Comparison of ENCODE assay signal across 21 mouse cellular contexts in genomic region chr10:120652525-120653215, GRCm38 (mm10).
DNase-seq lines count a peak whose midpoint lies in the region; ATAC-seq and TF ChIP-seq lines count a peak whose summit lies in the region.
"Had no signal": no experiment of that assay in that cellular context is flagged by ENCODE, and none has a peak within 500 bp of the region (broad histone marks: within the 10 kb centered on the region; RNA-seq: fewer than 3 reads in every experiment).

No protein-coding gene starts in this region.

- H3K4me3 ChIP-seq in lung, embryonic 14.5 days (ENCODE audit: low read depth, low read length) = no peak overlapping the region
- no peak overlapping the region for H3K4me3 ChIP-seq in macrophage (ENCODE audit: inconsistent target)
- H3K4me3 ChIP-seq in cerebellum, adult 2 months (replicated peaks; ENCODE audit: insufficient read depth, low read depth, low read length) = no peak overlapping the region
- H3K4me3 ChIP-seq: forebrain, embryonic 12.5 days; gastrocnemius, adult 2 months; heart, embryonic 13.5 days; neural tube, embryonic 12.5 days had no signal

- no peak for TF ChIP-seq CTCF in lung, embryonic 14.5 days (IDR thresholded peaks at IDR 0.05; ENCODE audit: low read depth)
- no peak for TF ChIP-seq CTCF in cerebellum, adult 2 months (IDR thresholded peaks at IDR 0.05; ENCODE audit: borderline replicate concordance, insufficient read depth, low read depth, low read length)

- no peak overlapping the region for H3K9ac ChIP-seq in lung, embryonic 14.5 days
- H3K9ac ChIP-seq: forebrain, embryonic 12.5 days; heart, embryonic 13.5 days; neural tube, embryonic 12.5 days had no signal

- TF ChIP-seq POLR2A in cerebellum, adult 2 months (IDR thresholded peaks at IDR 0.05; ENCODE audit: borderline replicate concordance, insufficient read depth, low read length) = no peak

- DNase-seq in lung, embryonic 14.5 days = peak; percentile 95
- no peak for DNase-seq in lung, postnatal 25 days (ENCODE audit: low spot score)
- DNase-seq in 3134 (ENCODE audit: extremely low read depth, insufficient read length, low spot score) (peak; percentile 41), 3T3-L1 (ENCODE audit: low read depth, low spot score) (peak; percentile 88)
- no peak for DNase-seq in thymus, postnatal 4 days
- no peak for DNase-seq in cerebellum, adult 2 months
- DNase-seq: adrenal gland, postnatal 14 days; cerebellum, adult 11 months; cerebellum, postnatal 14 days; gastrocnemius, adult 2 months; kidney, adult 2 months; kidney, postnatal 25 days; right cerebral cortex, postnatal 4 days; thymus, adult 18-20 months had no signal

- H3K79me2 ChIP-seq in macrophage (ENCODE audit: inconsistent target) = no peaks in the 10 kb centered on the region

- H3K27me3 ChIP-seq in lung, embryonic 14.5 days (ENCODE audit: insufficient read depth, low read length) = no peaks in the 10 kb centered on the region
- H3K27me3 ChIP-seq in cerebellum, adult 2 months (ENCODE audit: control insufficient read depth, insufficient read depth, low read length) = peaks cover 2% of the 10 kb centered on the region; the same call in 1 of the 2 replicates
- H3K27me3 ChIP-seq: heart, embryonic 13.5 days; neural tube, embryonic 12.5 days had no signal

- H3K4me1 ChIP-seq in lung, embryonic 14.5 days (ENCODE audit: insufficient read depth) = peaks cover 14% of the 10 kb centered on the region
- H3K4me1 ChIP-seq in cerebellum, adult 2 months (ENCODE audit: control insufficient read depth, insufficient read depth, low read length) = peaks cover 4% of the 10 kb centered on the region

- peak; percentile 88 for ATAC-seq in lung, embryonic 14.5 days (ENCODE audit: insufficient read depth)
- ATAC-seq: hindbrain, embryonic 16.5 days had no signal

- H3K9me3 ChIP-seq in lung, embryonic 14.5 days (ENCODE audit: low read depth, low read length) = 0 out of 2 replicates have a peak, but pooled peaks cover 6% of the 10 kb centered on the region
- H3K9me3 ChIP-seq: forebrain, embryonic 12.5 days; neural tube, embryonic 12.5 days had no signal

- no peak overlapping the region for H3K4me2 ChIP-seq in lung, embryonic 14.5 days
- H3K4me2 ChIP-seq: forebrain, embryonic 12.5 days; heart, embryonic 13.5 days; midbrain, embryonic 11.5 days; neural tube, embryonic 12.5 days had no signal

- H3K36me3 ChIP-seq in lung, embryonic 14.5 days (ENCODE audit: insufficient read depth) = no peaks in the 10 kb centered on the region
- H3K36me3 ChIP-seq in macrophage (ENCODE audit: inconsistent target) = no peaks in the 10 kb centered on the region
- H3K36me3 ChIP-seq: forebrain, embryonic 12.5 days; G1E; heart, embryonic 13.5 days; neural tube, embryonic 12.5 days had no signal

- no peak overlapping the region for H3K27ac ChIP-seq in lung, embryonic 14.5 days (ENCODE audit: low read depth)
- H3K27ac ChIP-seq in macrophage = peak overlapping the region; percentile 15; the same call in 1 of the 2 replicates
- no peak overlapping the region for H3K27ac ChIP-seq in cerebellum, adult 2 months (ENCODE audit: insufficient read depth, low read length)
- H3K27ac ChIP-seq: forebrain, embryonic 12.5 days; gastrocnemius, adult 2 months; heart, embryonic 13.5 days; neural tube, embryonic 12.5 days had no signal

- WGBS in lung, embryonic 14.5 days = 47% methylated on average over 6 of the region's 6 CpGs
- WGBS in macrophage (ENCODE audit: missing documents) = 98% methylated on average over 6 of the region's 6 CpGs
- WGBS in cerebellum, adult 2 months = 65% methylated on average over 6 of the region's 6 CpGs

Comparison
In these comparisons a context has a peak if more than half of its experiments do, and no peak if none do; other contexts are left out.
1. DNase-seq: peak in lung, embryonic 14.5 days (single experiment), 3134 (single experiment) and 3T3-L1 (single experiment); none in lung, postnatal 25 days (single experiment), thymus, postnatal 4 days (single experiment) and cerebellum, adult 2 months (0 of 2).